Mouse (Mus musculus) left cerebral cortex, postnatal 36 days (tissue): ENCODE data around the gene Trip4. TPM values are rescaled to one million over a fixed set of nuclear protein-coding genes. Genes with fewer than 3 reads are reported as not detected.

Experiments used
- total RNA-seq, 2 experiments: library from RNA; stranded (reverse); gene quantifications; 2 replicates each; pipeline ENCODE4 v1.2.3; 2021

Trip4 gene
- total RNA-seq, 2 experiments from 2014 or later, result 31.9 to 36.4 TPM

Other genes with a start within 250 kb of the Trip4 start
- 100 to 1,000 TPM; 228 to 236 TPM for gene Oaz2, start 240.8 kb downstream of the Trip4 start, total RNA-seq
- 10 to 100 TPM; 45.2 to 53.4 TPM for gene Zfp609, start 81.2 kb downstream of the Trip4 start, total RNA-seq
- under 1 TPM; 0.22 to 0.68 TPM for gene Pclaf, start 18.6 kb downstream of the Trip4 start, total RNA-seq
- gene Csnk1g1, start 130 bp upstream of the Trip4 start, total RNA-seq, result 10 to 100 TPM; 36.9 to 50.0 TPM
- gene Ppib, start 151.4 kb upstream of the Trip4 start, total RNA-seq, result 100 to 1,000 TPM; 172 to 181 TPM
- gene Snx22, start 160.9 kb upstream of the Trip4 start, total RNA-seq, result 1 to 10 TPM; 3.3 to 4.1 TPM
- gene Snx1, start 217.8 kb upstream of the Trip4 start, total RNA-seq, result 10 to 100 TPM; 71.1 to 76.1 TPM
- 10 to 100 TPM; 26.4 to 28.0 TPM for gene Ciao2a, start 217.8 kb upstream of the Trip4 start, total RNA-seq
- 1 to 10 TPM; 2.4 to 3.6 TPM for gene Dapk2, start 249.4 kb upstream of the Trip4 start, total RNA-seq